Mouse (Mus musculus): ENCODE data around the gene Wasf1.

Gene Wasf1

DNA sequence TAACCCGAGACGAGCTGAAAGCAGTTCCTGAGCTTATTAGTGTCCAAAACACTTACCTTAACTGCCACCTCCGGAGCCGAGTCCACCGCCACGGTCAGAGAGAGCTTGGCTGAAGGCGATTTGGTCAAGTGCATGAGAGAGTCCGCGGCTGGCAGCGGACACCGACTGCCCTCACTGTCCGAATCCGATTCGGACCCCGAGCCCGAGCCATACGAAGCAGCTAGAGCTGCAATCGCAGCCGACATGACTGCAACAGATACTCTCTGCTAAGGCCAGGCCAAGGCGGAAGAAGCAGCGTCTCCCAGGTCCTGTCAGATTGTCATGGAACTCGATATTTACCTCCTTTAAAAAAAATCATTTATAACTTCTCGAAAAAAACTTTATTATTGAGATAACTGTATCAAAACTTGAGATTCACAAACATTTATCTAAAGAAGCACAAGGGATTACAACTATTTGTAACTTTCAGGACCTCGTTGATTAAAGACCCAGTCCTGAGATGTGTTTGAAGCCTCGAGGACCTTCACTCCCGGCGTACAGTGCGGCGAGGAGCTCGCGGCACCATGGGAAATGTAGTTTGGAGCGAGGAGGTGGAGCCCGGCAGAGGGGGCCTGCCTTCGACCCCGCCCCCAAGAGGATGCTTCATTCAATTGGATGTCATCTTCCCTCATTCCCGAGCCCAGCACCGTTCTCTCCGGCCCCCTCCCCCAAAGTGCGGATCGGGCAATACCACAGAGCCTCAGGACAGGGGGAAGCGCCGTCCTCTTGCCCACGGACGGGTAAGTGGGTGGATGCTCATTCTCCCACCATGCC, at the start of gene Wasf1, which contains the start of gene Cdc40:
Gene Wasf1 (plus strand): TSS at position 645 of the 813 bp plus-strand sequence.
Gene Cdc40 (minus strand): TSS at position 481 of the 813 bp plus-strand sequence.
- peak; percentile 98 for DNase-seq (ENCODE audit: low read depth, low spot score)

DNA sequence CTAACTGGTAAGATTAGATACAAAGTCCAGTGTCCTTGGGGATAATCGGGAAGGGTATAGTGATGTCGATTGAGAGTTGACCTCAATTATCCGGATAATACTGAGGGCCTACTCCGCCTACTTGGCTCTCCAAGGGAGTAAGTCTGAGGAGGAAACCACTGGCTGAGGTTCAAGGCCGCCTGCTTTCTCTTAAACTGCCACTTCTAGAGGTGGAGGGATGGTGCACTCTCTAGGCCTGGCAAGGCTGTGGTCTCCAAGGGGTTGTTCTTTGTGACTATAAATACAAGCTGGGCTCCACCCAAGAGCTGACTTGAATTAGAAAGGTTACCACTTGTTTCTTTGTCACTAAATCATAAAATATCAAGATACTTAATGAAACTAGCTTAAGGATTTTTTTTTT, 43.2 kb upstream of the Wasf1 start:
- no peak for DNase-seq (ENCODE audit: low read depth, low spot score)

DNA sequence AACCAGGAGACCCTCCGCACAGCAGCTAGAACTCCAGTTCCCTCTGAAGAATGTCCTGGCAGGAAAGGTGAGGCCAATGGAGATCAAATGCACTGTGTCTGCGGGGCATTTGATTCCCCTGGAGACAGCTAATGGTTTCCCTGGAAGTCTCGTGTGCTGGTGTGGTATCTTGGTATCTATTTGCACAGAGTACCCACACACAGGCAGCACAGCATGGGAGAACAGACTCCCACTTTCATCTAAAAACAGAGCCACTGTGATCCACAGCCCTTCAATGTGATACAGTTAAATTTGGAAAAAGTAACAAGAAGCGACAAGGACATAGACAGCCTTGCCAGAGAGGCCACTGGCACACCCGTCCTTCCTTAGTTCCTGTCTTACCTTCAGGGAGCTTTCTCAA, 39.4 kb upstream of the Wasf1 start:
- peak; percentile 83 for DNase-seq (ENCODE audit: low read depth, low spot score)

DNA sequence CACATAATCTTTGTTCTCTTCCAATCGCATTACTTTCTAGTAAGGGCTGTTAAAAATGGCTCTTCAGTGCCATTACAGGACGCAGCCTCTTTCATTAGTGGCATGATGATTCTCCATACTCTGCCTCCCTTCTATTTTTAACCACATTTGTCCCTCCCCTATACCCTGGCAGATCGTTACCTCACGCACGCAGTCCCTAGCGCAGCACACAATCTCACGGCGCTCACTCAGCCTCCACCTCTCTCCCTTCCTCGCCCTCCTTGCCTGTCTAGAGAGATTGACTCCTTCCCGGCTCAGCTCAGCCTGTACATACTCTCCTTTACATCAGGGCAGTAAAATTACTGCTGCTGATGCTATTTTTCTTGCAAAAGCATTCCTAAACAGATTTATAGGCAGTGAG, 38.7 kb upstream of the Wasf1 start:
- no peak for DNase-seq (ENCODE audit: low read depth, low spot score)

DNA sequence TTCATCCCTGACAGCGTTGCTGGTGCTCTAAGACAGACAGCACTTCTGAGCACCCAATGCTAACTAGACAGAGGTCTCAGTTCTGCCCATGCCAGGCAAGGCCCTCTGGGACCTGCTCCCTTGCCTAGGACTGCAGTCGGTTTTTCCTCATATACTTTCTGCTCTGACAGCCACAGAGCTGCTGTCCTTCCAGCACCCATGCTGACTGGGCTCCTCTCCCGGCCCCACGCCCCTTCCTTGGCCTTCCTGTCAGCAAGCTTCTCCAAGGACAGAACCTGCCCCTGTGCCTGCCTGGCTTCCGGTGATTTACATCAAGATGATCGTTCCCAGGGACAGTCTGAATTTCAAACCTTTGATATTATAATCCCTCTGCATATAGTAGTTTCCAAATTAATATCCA, 37.6 kb upstream of the Wasf1 start:
- DNase-seq (ENCODE audit: low read depth, low spot score) = no peak

DNA sequence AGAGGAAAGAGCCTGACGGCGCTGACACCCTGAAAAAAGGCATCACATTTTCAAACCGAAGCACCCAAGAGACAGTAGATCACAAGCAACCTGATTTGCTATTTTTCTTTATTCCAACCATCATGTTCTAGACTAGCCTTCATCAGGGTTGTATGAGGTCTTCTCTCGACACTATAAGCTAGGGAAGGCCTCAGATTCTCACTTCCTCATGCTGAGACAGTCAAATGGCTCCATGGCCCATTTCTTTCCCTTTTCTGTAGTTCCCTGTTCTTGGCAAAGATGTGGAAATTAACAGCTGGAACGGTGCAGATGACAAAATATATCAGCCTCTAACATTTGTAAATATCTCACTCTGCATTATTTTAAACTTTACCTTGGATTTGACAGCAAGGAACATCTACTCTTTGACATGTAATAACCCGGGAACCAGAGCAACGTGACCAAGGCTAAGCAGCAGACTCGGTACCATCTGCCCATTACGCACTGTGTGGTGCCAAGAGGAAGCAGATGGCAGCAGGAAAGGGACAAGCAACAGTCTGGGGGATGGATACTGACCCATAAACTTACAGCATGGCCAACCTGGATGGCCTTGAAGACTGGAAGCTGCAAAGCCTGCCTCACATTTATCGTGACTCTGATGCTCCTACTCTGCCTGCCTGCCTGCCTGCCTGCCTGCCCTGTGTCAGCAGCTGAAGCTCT, 36.0 kb upstream of the Wasf1 start:
- no peak for DNase-seq (ENCODE audit: low read depth, low spot score)

DNA sequence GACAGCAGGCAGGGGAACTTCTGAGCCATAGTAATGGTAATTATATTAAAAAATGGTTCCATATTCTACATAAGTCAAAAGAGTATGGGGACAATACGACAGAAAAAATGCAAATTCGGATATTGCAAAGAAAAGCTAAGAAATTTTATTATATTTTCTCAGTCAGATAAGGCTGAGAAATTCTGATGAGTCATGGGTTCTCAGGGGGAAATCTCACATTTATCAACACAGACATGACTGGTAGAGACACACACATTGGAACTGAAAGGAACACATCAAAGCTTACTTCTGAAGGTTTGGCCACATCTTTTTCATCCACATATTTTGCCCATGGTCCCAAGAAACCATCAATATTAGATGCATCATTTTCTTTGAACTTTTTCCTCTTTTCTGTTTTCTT, 32.6 kb upstream of the Wasf1 start:
- no peak for DNase-seq (ENCODE audit: low read depth, low spot score)

DNA sequence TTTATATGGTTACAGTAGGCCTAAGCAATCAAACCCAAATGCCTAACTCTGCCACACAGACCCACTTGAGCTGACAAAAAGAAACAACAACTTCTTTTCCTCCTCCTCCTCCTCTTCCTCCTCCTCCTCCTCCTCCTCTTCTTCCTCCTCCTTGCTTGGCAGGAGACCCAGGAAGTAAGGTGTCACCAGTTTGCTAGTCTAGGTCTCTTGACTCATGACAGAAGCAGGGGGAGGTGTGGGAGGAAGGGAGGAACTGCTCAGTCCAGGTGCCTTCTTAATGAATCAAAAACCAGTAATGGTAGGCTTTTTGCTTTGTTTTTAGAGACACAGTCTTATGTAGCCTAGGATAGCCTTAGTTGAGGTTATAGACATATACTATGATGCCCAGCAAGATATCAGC, 32.1 kb upstream of the Wasf1 start:
- no peak for DNase-seq (ENCODE audit: low read depth, low spot score)

DNA sequence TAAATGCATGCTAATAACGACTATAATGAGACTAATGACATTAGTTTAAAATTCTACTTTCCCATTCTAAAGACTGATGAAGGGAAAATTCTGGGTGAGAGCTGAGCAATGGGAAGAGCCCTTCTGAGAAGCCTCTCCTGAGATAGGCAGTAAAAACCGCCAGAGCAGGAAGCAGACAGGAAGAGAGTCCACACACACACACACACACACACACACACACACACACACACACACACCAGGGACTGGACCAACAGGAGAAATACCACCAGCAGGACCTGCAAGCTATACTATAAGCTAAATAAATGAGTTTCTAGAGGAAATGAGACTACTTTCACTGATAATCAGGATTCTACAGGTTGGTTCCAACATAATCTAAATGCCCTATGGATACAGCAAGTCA, 27.7 kb upstream of the Wasf1 start:
- no peak for DNase-seq (ENCODE audit: low read depth, low spot score)

DNA sequence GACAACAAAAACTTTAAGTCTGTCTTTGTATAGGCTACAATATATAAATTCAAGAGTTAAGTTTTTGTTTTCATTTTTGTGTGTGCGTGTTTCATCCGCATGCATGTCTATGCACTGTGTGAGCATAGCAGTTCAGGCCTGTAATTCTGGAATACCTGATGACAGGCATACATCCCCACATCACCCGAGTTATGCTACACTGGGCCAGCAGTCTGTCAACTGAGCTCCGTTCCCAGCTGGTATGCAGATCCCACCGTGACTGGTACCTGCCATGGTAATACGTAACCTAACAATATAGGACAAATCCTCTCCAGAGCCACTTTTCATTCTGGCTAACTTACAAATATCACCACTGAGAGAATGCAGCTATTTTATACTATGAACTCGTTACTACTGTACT, 26.6 kb upstream of the Wasf1 start:
- DNase-seq (ENCODE audit: low read depth, low spot score) = no peak

DNA sequence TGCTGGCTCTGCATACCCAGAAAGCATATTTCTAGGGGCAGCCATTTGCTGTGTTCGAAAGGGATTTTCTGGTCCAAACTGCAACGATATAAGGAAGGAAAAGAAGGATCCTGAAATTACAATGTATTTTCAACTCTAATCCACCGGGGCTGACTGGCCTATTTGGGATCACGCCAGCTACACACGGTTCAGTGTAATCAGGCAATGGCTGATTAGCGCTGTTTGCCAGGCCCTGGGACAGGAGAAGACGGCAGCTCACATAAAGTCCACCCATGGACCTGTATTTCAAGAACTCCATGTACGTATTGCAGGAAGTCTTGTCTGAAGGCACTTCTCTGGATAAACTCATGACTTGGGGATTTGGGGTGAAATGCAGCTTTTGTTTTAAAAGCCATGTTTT, 25.7 kb upstream of the Wasf1 start:
- no peak for DNase-seq (ENCODE audit: low read depth, low spot score)

DNA sequence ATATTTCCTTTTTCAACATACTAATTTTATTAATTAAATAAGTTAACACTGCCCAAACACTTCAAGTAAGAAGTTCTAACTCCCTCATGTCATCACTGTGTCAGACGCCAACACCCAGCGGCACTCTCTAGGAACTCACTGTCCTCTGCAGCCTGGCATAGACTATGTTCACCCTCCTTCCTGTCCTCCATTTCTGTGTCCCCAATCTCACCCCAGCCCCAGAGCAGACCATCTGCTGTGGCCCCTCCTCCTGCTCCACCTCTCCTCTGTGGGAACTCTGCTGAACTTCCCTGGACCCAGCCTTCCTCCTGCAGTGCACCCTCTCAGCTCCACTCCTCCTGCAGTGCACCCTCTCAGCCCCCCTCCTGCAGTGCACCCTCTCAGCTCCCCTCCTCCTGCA, 15.2 kb upstream of the Wasf1 start:
- no peak for DNase-seq (ENCODE audit: low read depth, low spot score)

DNA sequence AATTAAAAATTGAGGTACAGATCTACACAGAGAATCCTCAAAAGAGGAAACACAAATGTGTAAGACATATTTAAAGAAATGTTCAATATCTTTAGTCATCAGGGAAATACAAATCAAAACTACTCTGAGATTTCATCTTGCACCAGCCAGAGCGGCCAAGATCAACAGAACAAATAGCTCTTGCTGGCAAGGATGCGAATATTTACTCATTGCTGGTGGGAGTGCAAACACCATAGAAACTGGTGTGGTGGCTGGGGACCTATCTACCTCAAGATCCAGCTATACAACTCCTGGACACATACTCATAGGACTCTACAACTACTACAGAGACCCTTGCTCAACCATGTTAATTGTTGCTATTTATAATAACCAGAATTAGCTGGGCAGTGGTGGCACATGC, 12.0 kb upstream of the Wasf1 start:
- no peak for DNase-seq (ENCODE audit: low read depth, low spot score)

DNA sequence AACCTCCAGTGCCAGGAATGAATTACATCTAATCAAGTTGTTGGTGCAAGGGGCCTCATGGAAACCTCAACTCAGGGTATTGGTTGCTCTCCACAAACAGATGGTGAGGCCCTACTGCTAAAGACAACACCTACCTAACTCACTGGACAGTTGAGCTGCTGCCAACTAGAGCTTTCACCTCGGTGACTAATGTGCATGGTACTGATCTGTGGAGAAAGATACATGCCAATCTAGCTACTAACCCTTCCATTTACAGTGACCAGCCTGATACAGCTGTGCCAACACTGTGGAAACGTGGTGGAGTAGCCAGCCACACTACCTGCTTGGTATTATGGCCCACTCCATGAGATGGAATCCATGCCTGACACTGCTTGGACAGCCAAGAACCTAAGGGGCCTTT, 11.2 kb upstream of the Wasf1 start:
- no peak for DNase-seq (ENCODE audit: low read depth, low spot score)

DNA sequence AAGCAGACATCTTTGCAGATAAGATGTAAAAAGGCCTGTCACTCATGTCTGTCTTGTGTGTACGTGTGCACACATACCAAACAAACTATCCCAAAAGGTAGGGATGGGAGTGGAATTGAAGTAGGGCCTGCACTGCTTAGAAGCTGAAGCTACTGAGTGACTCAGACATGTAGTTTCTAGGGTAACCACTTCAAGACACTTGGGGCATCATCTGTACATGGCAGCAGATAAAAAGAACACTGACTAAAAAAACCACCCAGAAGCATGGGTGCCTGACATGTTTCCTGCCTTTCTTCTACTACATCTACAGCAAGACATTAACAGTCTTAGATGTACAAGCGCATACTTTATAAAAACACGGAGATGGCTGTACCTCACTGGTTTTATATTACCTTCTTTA, 5.0 kb upstream of the Wasf1 start:
- no peak for DNase-seq (ENCODE audit: low read depth, low spot score)

DNA sequence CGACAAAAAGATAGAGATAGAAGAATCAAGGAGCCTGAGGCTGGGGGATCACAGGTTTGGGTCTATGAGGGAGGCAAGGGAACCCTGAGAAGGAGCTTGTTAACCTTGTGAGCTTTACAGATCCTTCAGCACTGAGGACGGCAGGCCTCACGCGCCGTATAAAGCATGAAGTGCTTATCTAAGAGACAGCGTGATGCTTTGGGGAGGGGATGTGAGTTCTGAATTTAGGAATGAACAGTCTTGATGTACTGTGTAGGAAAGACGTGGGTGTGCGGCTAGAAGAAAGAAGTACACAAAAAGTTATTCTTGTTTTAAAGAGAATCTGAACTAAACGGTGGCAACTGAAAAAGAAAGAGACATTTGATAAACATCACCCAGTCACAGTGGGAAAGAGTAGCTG, 3.3 kb upstream of the Wasf1 start:
- DNase-seq (ENCODE audit: low read depth, low spot score) = peak; percentile 72

DNA sequence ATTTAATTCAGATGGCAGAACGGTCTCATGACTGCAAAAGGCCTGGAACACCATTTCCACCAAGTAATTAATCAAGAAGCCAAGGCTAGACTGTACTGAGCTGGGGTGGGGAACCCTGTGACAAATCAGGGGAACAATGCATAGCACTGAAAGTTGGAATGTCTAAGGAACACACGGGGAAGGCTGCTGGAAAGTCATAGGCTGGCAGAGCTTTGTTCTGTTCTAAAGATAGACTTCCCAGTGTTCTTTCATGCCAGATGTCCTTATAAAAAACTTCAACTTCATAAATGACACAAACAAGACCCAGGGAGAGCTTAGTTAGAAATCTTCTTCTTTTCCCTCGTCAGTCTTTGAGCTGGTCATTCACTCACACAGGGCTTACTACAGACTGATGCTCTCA, 2.0 kb upstream of the Wasf1 start:
- DNase-seq (ENCODE audit: low read depth, low spot score) = no peak

DNA sequence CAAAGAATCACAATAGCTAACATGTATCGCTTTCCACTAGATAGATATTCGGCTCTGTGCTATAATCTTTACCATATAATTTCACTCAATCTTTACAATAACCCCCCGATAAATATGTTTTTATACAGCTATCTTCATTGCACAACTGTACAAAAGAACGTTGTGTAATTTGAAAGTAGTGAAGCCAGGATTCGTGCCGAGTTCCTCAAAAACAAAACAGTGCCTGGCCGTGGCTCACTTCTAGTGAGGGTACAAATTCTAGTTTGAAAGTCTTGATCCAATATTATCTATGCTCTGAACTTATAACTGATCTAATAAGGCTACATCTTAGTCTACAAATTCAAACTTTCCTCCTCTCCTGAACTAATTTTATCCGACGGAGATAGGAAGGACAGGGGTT, 942 bp upstream of the Wasf1 start:
- DNase-seq (ENCODE audit: low read depth, low spot score) = no peak

DNA sequence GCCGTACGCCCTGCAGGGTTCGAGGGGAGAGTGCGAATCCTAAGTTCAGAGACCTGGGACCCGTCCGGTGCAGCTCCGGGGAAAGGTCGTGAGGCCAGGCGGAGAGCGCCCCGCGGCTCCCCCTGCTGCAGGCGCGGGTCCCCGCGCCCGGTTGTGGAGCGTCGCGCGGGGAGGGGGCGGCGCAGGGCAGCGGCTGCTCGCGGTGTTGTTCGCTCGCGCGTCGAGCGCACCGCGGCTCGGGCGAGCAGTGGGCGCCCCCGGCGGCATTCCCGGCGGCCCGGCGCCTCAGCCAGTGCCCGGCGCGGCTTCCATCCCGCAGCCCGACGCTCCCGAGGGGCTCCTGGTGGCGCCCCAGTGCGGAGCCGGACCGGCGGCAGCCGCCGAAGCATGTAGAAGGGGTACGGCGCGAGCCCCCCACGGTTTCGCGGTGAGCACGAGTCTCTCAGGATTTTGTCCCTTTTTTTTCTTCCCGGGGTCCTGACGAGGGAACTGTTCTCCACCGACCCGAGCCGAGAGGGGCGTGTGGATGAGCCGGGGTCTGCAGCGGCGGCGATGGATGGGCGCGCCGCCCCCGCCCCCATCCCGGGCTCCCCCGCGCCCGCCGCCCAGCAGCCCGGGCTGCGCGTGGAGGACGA, 486 bp downstream of the Wasf1 start:
- DNase-seq (ENCODE audit: low read depth, low spot score) = no peak

DNA sequence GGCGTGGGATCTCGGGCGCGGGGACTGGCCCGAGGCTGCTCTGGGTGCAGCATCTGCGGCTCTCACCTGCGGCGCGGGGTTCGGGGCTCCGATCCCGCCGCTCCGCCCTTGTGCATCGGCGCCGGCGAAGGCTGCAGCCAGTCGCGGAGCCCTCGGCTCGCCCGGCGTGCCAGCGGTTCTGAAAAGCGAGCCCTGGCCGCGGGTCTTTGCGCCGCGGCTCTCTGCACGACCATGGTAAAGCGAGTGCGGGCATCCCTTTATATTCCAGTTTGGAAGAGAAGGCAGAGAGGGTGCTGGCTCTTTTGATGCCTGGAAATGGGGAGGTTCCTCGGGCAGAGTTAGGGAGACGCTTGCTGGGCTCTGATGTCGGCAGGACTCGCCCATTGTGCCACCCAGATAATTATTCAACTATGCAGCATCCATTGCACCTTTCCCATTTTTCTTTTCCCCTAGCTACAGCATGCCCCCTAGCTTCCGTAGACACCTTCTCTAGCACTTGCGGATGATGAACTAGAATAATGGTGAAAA, 1.1 kb downstream of the Wasf1 start:
- DNase-seq (ENCODE audit: low read depth, low spot score) = peak; percentile 61

DNA sequence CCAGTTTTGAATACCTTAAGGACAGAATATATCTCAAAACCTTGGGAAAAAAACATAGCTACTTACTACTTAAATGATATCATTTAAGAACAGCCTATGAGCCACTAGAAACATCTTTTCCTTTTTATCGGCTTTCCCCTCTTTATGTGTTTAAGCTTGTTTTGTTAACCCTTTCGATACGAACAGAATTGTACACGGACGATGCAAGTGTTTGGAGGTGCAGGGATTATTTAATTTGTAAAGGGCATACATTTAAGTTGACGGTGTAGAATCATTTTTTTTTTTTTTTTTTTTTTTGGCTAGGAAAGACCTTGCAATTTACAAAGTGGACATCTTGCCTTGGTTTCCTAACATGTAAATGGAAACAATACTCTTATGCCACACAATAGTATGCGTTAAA, 2.2 kb downstream of the Wasf1 start:
- no peak for DNase-seq (ENCODE audit: low read depth, low spot score)

DNA sequence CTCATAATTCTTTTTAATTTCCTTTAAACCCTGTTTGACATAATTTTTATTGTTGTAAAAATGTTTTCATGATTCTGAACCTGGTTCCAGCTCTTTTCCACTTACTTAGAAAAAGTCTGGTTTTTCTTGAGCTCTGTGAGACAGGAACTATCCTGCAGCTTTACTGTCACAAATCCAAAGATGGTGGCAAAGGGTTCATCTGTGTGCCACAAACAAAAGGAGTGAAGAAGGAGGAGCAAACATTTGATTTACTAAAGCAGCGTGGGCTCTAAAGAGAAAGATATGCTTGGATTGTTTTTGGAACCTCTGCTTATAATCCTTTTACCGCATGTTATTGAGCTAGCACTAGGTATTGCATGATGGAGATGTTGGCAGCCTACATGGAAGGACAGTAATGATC, 4.0 kb downstream of the Wasf1 start:
- DNase-seq (ENCODE audit: low read depth, low spot score) = no peak

DNA sequence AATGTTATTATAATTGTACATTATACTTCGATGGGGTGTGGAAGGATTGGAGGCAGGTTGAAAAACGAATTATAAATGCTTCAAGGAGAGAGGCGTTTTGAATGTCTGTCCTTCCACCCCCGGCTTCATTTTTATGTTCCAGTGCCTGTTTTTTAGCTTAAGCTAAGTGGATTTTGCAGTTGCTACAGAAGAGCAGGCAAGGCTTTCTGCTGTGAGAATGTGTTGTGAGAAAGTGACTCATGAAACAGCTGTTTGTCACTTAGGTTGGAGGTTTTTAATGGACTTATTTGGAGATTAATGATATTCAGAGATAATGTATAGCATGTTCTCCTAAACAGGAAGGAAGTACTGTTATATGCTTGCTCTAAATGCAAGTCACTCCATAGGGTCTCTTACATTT, 5.9 kb downstream of the Wasf1 start:
- DNase-seq (ENCODE audit: low read depth, low spot score) = peak; percentile 76

Data from telencephalon, adult 2 months (tissue).